Mouse (Mus musculus) stomach, embryonic 16.5 days (tissue): ENCODE measurements at regions not wholly inside any gene's neighbourhood (a gene's known extent, or its start where the extent isn't known, plus 50 kb on each side); places are given as distances from the start of the nearest gene placed in this dataset.

Experiments
- ATAC-seq: fragments of 200-750 bp; cut with Nextera tagmentation; 2 replicates; pipeline ENCODE4 v1.8.0; 2017; ENCODE audit warnings: moderate number of reproducible peaks, moderate TSS enrichment; ENCODE audit not compliant: insufficient read depth, low FRiP score
- H3K27ac ChIP-seq: fragments of 300-500 bp; sonication (generic); 2 replicates; pipeline ENCODE4 v1.5.1; 2014; ENCODE audit warnings: low read length
- H3K27me3 ChIP-seq: fragments of 300-500 bp; sonication (generic); 2 replicates; pipeline ENCODE4 v1.6.1; 2014; ENCODE audit warnings: low read length, control low read depth, mixed read lengths; ENCODE audit not compliant: control insufficient read depth, insufficient read depth
- H3K36me3 ChIP-seq: fragments of 300-500 bp; sonication (generic); 2 replicates; pipeline ENCODE4 v1.6.1; 2014; ENCODE audit warnings: low read length; ENCODE audit not compliant: control insufficient read depth, insufficient read depth
- H3K4me1 ChIP-seq: fragments of 300-500 bp; sonication (generic); 2 replicates; pipeline ENCODE4 v1.6.1; 2014; ENCODE audit warnings: low read length, control low read depth, mixed read lengths; ENCODE audit not compliant: control insufficient read depth, insufficient read depth
- H3K4me2 ChIP-seq: fragments of 300-500 bp; sonication (generic); 2 replicates; pipeline ENCODE4 v1.6.1; 2014; ENCODE audit warnings: low read depth, low read length, mixed read lengths
- H3K4me3 ChIP-seq: fragments of 300-500 bp; sonication (generic); replicated peaks from 2 replicates; pipeline ENCODE4 v1.5.1; 2014; ENCODE audit warnings: mild to moderate bottlenecking, low read length
- H3K9ac ChIP-seq: fragments of 300-500 bp; sonication (generic); 2 replicates; pipeline ENCODE4 v1.6.1; 2014; ENCODE audit warnings: low read length
- H3K9me3 ChIP-seq: fragments of 300-500 bp; sonication (generic); replicated peaks from 2 replicates; pipeline ENCODE4 v1.6.1; 2016; ENCODE audit warnings: low read length, control low read depth; ENCODE audit not compliant: control insufficient read depth
- WGBS: fragments of 180-500 bp; shearing (Covaris S2); extraction: QIAGEN DNeasy Blood & Tissue Kit; methylation state at CpG from one replicate; pipeline ENCODE4 v1.1.7; 2014; 5-methylcytosine and 5-hydroxymethylcytosine counted together

DNA sequence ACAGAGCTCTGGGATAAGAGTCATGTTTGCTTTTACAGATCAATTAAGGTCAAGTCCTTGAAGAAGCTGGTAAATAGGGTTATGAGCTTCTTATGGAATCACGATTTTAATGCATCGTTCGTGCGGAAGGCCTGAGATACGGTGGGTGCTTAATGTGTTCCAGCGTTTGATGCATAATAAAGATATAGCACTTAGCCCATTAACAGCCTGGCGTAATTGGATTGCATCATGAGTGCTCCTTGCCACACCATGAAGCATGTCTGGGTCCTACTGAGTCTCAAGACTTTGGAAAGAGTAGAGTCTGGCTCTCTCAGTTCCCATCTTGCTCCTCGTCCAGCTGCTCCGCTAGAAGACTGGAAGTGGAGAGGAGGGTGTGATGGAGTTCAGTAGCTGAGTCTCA, 72.6 kb downstream of the Zfp36l1 start:
- H3K36me3 ChIP-seq: no peaks in the 10 kb centered on the region
- no peak overlapping the region for H3K4me3 ChIP-seq
- H3K27me3 ChIP-seq: no peaks in the 10 kb centered on the region
- H3K4me1 ChIP-seq: peaks cover 11% of the 10 kb centered on the region
- 71% methylated on average over 9 of the region's 9 CpGs for WGBS
- H3K27ac ChIP-seq: no peak overlapping the region
- H3K9ac ChIP-seq: no peak overlapping the region
- H3K4me2 ChIP-seq: no peak overlapping the region
- no peak for ATAC-seq
- no peaks in the 10 kb centered on the region for H3K9me3 ChIP-seq

DNA sequence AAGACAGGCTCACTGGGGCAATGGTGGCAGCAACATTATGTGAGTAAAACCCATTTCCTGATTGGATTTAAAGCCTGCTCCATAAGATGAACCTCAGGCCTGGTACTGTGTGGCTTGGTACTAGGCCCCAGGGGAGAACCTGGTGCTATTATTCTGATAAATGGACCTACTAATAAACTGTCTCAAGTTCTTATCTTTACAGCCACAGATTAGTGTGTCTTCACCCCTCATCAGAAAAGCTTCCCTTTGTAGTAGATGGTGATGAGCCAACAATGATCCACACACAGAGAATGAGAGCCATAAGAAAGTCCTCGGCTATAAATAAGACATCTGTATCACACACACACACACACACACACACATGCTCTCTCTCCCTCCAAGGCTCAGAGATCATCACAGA, 73.7 kb downstream of the Zfp36l1 start:
- Histone ChIP-seq H3K27me3 (no peaks in the 10 kb centered on the region), H3K9me3 (no peaks in the 10 kb centered on the region), H3K4me2 (no peak overlapping the region), H3K27ac (no peak overlapping the region), H3K4me3 (no peak overlapping the region), H3K9ac (no peak overlapping the region), H3K36me3 (no peaks in the 10 kb centered on the region), H3K4me1 (peaks cover 17% of the 10 kb centered on the region)
- ATAC-seq: no peak
- WGBS: 68% methylated on average over 1 of the region's 1 CpGs

DNA sequence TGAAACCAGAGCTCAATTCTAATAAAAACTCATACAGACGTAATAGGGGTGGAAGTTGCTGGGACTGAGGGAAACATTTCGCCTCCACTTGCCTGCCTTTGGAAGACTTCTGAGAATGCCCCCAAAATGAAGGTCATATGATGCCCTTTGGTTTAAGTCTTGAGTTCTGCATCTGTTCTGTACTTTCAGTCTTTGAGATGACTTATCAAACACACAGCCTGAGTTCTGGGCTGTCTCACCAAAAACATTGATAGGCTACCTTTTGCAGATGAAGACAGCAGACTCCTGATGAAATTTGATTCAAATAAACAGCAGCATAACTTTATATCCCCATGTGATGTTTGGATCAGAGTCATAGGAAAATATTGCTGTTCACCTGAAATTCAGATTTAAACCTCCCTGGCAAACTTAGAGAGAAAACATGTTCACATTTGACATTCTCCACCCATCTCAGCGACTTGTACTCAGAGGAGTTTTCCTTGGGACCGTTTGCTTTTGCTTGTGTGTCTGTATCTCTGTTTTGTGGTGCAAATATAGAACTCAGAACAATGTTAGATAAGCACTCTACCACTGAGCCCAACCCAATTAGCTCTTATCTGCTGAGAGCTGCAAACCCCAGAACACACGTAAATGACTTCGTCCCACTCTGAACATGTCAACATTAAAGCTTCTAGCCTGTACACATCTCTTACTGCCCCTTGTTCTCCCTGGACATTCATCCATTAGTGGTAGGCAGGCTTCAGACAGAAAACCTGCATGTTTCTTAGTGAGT, 77.1 kb downstream of the Zfp36l1 start:
- WGBS: 66% methylated on average over 6 of the region's 6 CpGs
- ATAC-seq: no peak
- H3K4me2 ChIP-seq: no peak overlapping the region

DNA sequence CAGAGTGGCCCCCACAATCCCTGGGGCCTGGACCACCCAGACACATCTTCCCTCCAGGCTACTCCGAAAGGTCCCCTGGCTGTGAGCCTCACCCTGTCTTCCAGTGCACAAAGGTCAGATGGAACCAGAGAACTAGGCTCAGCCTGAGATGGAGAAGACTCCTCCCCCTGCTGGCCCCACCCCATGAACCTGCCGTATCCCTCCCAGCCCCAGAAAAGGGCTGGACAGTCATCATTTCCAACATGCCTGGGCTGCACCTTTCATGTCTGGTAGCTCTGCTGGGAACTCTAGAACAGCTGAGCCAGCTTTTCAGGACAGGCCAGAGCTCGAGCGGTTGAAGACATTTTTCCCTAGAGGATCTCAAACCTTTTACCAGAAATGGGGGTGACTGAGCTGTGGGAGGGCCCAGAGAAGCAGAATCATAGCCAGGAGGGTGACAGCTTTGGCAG, 77.8 kb downstream of the Zfp36l1 start:
- Histone ChIP-seq H3K27ac (peak overlapping the region; percentile 50), H3K4me1 (peaks cover 15% of the 10 kb centered on the region), H3K27me3 (no peaks in the 10 kb centered on the region), H3K36me3 (no peaks in the 10 kb centered on the region), H3K4me2 (no peak overlapping the region), H3K4me3 (no peak overlapping the region), H3K9ac (no peak overlapping the region; the same call in 1 of the 2 replicates), H3K9me3 (no peaks in the 10 kb centered on the region)
- peak; percentile 61 for ATAC-seq
- 35% methylated on average over 4 of the region's 4 CpGs for WGBS

More for the DNA sequence above, 77.1 kb downstream of the Zfp36l1 start:
- H3K4me1 ChIP-seq: peaks cover 17% of the 10 kb centered on the region
- no peaks in the 10 kb centered on the region for H3K9me3 ChIP-seq
- no peak overlapping the region for H3K9ac ChIP-seq
- no peaks in the 10 kb centered on the region for H3K36me3 ChIP-seq
- H3K4me3 ChIP-seq: no peak overlapping the region
- H3K27me3 ChIP-seq: no peaks in the 10 kb centered on the region
- H3K27ac ChIP-seq: peak overlapping the region; percentile 50

DNA sequence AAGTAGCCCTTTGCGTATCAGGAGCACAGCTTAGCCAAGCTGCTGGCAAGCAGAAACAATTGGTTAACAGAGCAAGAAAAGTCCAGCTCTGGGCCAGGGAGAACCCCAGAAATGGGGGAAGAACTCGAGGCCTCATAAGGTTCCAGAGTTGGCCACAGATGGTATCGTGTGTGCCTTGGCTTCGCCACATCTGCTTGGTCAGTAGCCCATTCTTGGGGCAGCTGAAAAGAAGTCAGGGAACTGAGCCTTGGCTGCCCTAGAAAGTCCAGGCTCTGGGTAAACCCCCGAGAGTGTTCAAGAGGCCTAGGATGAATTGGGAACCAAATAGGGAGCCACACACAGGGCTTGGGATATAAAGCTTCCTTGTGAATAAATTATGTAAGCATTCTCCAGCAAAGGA, 78.7 kb downstream of the Zfp36l1 start:
- H3K9ac ChIP-seq: no peak overlapping the region
- no peak overlapping the region for H3K4me2 ChIP-seq
- 91% methylated on average over 5 of the region's 5 CpGs for WGBS
- no peak overlapping the region for H3K4me3 ChIP-seq
- no peaks in the 10 kb centered on the region for H3K27me3 ChIP-seq
- H3K4me1 ChIP-seq: peaks cover 15% of the 10 kb centered on the region
- no peaks in the 10 kb centered on the region for H3K9me3 ChIP-seq
- ATAC-seq: no peak
- no peak overlapping the region for H3K27ac ChIP-seq
- H3K36me3 ChIP-seq: no peaks in the 10 kb centered on the region

DNA sequence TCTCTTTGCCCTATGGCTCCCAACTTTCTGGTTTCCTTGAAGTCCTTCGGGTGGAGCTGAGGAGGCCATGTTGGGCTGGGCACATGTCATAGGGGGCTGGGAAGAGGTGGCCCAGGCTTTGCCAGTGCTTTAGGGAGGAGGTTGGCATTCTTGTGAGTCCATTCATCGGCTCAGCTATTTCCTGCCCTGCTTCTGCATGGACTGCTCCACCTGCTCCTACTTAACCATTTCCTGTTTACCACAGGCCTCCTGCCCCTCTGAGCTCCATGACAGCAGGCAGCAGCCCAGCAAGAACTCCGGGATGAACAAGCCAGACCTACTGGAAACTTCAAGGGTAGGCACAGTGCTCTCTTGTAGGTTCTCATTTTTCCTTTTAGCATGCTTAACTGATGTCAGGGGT, 80.3 kb downstream of the Zfp36l1 start:
- 0 out of 2 replicates have a peak, but pooled peaks have one; percentile 18 for ATAC-seq
- Histone ChIP-seq H3K27me3 (no peaks in the 10 kb centered on the region), H3K27ac (no peak overlapping the region), H3K9me3 (no peaks in the 10 kb centered on the region), H3K4me1 (peaks cover 15% of the 10 kb centered on the region), H3K9ac (no peak overlapping the region), H3K4me2 (no peak overlapping the region), H3K36me3 (no peaks in the 10 kb centered on the region), H3K4me3 (no peak overlapping the region)
- 51% methylated on average over 3 of the region's 3 CpGs for WGBS

DNA sequence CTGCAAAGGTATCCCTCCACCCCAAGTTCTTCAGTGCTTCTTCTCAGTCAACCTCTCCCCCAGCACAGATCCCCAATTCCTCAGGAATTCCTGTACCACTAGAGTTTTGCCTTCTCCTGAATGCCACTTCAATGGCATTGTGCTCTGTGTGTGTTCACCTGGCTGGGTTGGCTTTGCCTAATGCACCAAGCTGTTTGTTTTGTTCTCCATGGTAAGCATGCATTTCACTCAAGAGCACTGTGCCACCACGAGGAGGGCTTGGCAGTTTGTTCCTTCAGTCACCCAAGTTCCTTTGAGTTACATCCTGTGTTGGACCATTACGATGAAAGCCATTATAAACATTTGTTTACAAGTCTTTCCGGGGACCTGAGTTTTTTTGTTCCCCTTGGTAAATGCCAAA, 84.5 kb downstream of the Zfp36l1 start:
- H3K4me3 ChIP-seq: no peak overlapping the region
- ATAC-seq: no peak
- no peak overlapping the region for H3K4me2 ChIP-seq
- H3K9ac ChIP-seq: no peak overlapping the region
- H3K4me1 ChIP-seq: peaks cover 4% of the 10 kb centered on the region; the same call in 1 of the 2 replicates
- no peaks in the 10 kb centered on the region for H3K9me3 ChIP-seq
- 68% methylated on average over 3 of the region's 3 CpGs for WGBS
- no peak overlapping the region for H3K27ac ChIP-seq
- H3K36me3 ChIP-seq: no peaks in the 10 kb centered on the region
- no peaks in the 10 kb centered on the region for H3K27me3 ChIP-seq

DNA sequence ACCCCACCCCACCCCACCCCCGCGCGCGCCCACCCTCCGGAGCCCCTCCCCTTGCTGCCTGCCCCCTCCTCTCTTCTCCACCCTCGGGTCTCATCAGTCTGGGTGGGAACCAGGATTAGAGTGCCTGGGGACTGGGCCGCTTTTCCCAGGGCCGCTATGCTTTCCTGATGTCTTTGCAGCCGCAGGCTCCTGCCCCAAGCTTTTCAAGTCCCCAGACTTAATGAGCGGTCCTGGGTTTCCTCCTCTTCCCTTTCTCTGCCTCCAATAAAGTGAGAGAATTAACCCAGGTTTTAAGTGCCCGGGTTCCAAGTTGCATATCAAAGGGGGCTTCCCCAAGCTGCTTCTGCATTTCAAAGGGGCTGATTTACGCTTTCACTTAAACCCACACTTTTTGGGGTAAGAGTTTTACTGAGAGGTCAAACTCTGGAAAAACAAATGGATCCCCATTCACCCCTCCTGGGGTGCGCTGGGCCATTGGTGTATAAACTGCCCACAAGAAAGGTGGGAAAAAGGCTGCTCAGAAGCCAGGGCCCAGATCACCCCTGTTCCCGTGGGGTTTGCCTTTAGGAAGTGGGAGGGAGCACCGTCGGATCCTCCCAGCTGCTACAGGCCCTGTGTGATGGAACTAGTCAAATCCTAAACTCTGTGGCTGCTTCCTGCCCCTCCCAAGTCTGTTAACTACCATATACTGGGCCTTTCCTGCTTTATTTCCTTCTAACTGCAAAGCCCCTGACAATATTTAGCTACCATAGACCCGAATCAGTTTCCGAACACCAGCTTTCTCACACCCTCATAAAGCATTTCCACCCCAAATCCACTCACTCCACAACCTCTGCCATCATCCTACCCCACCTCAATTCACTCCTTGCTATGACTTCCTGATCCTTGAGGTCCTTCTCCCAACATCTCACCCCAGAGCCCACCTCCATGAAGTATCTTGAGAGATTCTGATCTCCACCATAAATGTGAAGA, 89.4 kb downstream of the Zfp36l1 start:
- Histone ChIP-seq H3K9ac (peak overlapping the region; percentile 53), H3K4me2 (peak overlapping the region; percentile 13; the same call in 1 of the 2 replicates), H3K9me3 (no peaks in the 10 kb centered on the region), H3K27me3 (no peaks in the 10 kb centered on the region), H3K36me3 (no peaks in the 10 kb centered on the region), H3K4me1 (peaks cover 29% of the 10 kb centered on the region), H3K4me3 (no peak overlapping the region), H3K27ac (peak overlapping the region; percentile 63)
- ATAC-seq: no peak
- 26% methylated on average over 17 of the region's 18 CpGs for WGBS
